Mouse (Mus musculus): ENCODE measurements around the gene Dpep2nb.

DNA sequence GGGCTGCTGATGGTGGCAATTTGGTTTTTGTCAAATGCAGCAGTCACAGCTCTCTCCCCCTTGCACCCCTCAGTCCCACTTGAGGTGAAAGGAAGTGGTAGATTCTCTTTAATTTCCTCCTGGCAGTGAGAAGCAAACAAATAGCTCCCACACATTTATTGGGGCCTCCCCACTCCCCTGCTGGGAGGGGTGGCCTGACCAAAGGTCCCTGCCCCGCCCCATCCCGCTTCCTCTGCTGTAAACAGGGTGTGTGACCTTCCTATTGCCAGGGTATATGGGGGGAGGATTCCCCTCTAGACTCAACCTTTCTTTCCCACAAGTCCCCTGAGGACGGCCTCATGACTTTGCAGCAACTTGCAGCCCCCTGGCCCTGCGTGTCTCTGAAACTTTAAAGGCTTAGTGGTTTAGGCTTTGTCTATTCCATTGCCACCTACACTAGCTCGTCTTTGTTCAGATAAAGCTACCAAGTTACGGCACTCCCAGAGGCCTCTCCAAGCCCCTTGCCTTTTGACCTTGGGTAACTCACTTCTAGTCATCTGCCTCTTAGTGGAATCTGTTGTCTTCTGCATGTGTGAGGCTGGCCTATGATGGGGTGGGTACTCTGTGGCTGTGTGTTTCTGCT, 48.5 kb upstream of the Dpep2nb start:
- TF ChIP-seq CTCF (IDR thresholded peaks at IDR 0.05; ENCODE audit: extremely low read depth, insufficient read length, insufficient replicate concordance, low read depth, low read length): no peak; the same call in 1 of the 2 replicates
- TF ChIP-seq POLR2A (IDR thresholded peaks at IDR 0.05; ENCODE audit: low read depth, low read length): no peak
